Mouse (Mus musculus) kidney, postnatal 0 days (tissue): ENCODE measurements around the gene Vti1a. TPM values are rescaled to one million over a fixed set of nuclear protein-coding genes. Genes with fewer than 3 reads are reported as not detected.

Source experiments
- ATAC-seq: fragments of 200-750 bp; cut with Nextera tagmentation; replicated peaks from 2 replicates; pipeline ENCODE4 v1.8.0; 2017; ENCODE audit warnings: low read depth, moderate number of reproducible peaks, moderate TSS enrichment, moderate library complexity; ENCODE audit not compliant: low FRiP score
- DNase-seq: peaks from one replicate; pipeline ENCODE4 v3.0.0-alpha.2; 2016; ENCODE audit warnings: low spot score
- H3K27ac ChIP-seq: fragments of 300-500 bp; sonication (generic); 2 replicates; pipeline ENCODE4 v1.5.1; 2014; ENCODE audit warnings: mild to moderate bottlenecking
- H3K27me3 ChIP-seq: fragments of 300-500 bp; sonication (generic); 2 replicates; pipeline ENCODE4 v1.6.1; 2014; ENCODE audit warnings: low read length, mixed read lengths; ENCODE audit not compliant: insufficient read depth
- H3K36me3 ChIP-seq: fragments of 300-500 bp; sonication (generic); 2 replicates; pipeline ENCODE4 v1.6.1; 2014; ENCODE audit warnings: low read length, mixed read lengths; ENCODE audit not compliant: insufficient read depth
- H3K4me1 ChIP-seq: fragments of 300-500 bp; sonication (generic); replicated peaks from 2 replicates; pipeline ENCODE4 v1.6.1; 2014; ENCODE audit warnings: antibody characterized with exemption, low read length, mixed read lengths; ENCODE audit not compliant: insufficient read depth
- H3K4me2 ChIP-seq: fragments of 300-500 bp; sonication (generic); 2 replicates; pipeline ENCODE4 v1.6.1; 2014; ENCODE audit warnings: mild to moderate bottlenecking, low read length, moderate library complexity, mixed read lengths
- H3K4me3 ChIP-seq: fragments of 300-500 bp; sonication (generic); replicated peaks from 2 replicates; pipeline ENCODE4 v1.5.1; 2014; ENCODE audit warnings: low read depth, low read length
- H3K9ac ChIP-seq: fragments of 300-500 bp; sonication (generic); 2 replicates; pipeline ENCODE4 v1.6.1; 2014; ENCODE audit warnings: low read depth, low read length
- H3K9me3 ChIP-seq: fragments of 300-500 bp; sonication (generic); replicated peaks from 2 replicates; pipeline ENCODE4 v1.6.1; 2016; ENCODE audit warnings: low read length, inconsistent platforms, mixed read lengths
- CTCF ChIP-seq: IDR thresholded peaks from 2 replicates; pipeline ENCODE4 v1.5.1; 2016; ENCODE audit warnings: antibody characterized with exemption, low read depth, mild to moderate bottlenecking, moderate library complexity
- WGBS: fragments of 180-500 bp; shearing (Covaris S2); extraction: QIAGEN DNeasy Blood & Tissue Kit; methylation state at CpG from one replicate; pipeline ENCODE4 v1.1.7; 2014; 5-methylcytosine and 5-hydroxymethylcytosine counted together
- polyA plus RNA-seq: library from polyadenylated mRNA; unstranded; fragments of >200 nt; fragmentation: Nextera tagmentation; extraction: Ambion mirVana; gene quantifications from 2 replicates; pipeline ENCODE4 v1.2.1, GENCODE M21; 2015

Gene Vti1a
- polyA plus RNA-seq, 1 experiment from 2014 or later, result 22.4 TPM

DNA sequence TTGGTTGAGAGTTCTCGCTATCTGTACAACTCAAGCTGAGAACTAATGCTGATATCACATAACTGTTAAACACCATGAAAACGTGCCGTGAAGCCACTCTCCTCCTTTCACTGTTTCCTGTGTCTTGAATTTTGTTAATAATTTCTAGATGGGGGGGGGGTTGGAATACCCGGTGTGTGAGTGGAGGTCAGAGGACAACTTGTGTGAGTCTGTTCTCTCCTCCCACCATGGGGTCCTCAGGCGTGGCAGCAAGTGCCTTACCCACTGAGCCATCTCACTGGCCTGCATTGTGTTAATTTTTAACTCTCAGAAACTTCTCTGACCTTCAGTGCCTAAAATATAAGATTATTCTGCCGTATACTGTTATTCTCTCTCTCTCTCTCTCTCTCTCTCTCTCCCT, 168.5 kb downstream of the Vti1a start:
- Histone ChIP-seq H3K4me2 (no peak overlapping the region), H3K27ac (peak overlapping the region; percentile 63), H3K9me3 (no peaks in the 10 kb centered on the region), H3K4me3 (no peak overlapping the region), H3K27me3 (no peaks in the 10 kb centered on the region), H3K4me1 (peaks cover 5% of the 10 kb centered on the region; the same call in 1 of the 2 replicates), H3K9ac (no peak overlapping the region), H3K36me3 (no peaks in the 10 kb centered on the region)
- no peak for TF ChIP-seq CTCF
- peak; percentile 28 for DNase-seq
- ATAC-seq, result peak; percentile 87
- WGBS, result 58% methylated on average over 6 of the region's 6 CpGs

GRCm38 (mm10) chr19:55486473-55486872, 170.4 kb downstream of the Vti1a start:
- Histone ChIP-seq H3K4me3 (no peak overlapping the region), H3K27me3 (no peaks in the 10 kb centered on the region), H3K27ac (no peak overlapping the region), H3K9me3 (no peaks in the 10 kb centered on the region), H3K4me2 (no peak overlapping the region), H3K4me1 (peaks cover 11% of the 10 kb centered on the region; the same call in 1 of the 2 replicates), H3K9ac (no peak overlapping the region), H3K36me3 (no peaks in the 10 kb centered on the region)
- TF ChIP-seq CTCF, result no peak
- DNase-seq (no peak), ATAC-seq (no peak)
- 61% methylated on average over 4 of the region's 4 CpGs for WGBS

GRCm38 (mm10) chr19:55491126-55492076, 175.3 kb downstream of the Vti1a start:
- 16% methylated on average over 15 of the region's 15 CpGs for WGBS
- H3K4me2 ChIP-seq, result no peak overlapping the region
- H3K27me3 ChIP-seq, result no peaks in the 10 kb centered on the region
- no peaks in the 10 kb centered on the region for H3K9me3 ChIP-seq
- peaks cover 17% of the 10 kb centered on the region for H3K4me1 ChIP-seq
- ATAC-seq, result no peak
- DNase-seq, result peak; percentile 72
- no peak for TF ChIP-seq CTCF
- H3K27ac ChIP-seq, result no peak overlapping the region
- no peak overlapping the region for H3K4me3 ChIP-seq
- no peak overlapping the region for H3K9ac ChIP-seq
- H3K36me3 ChIP-seq, result no peaks in the 10 kb centered on the region

- DNase-seq (peak; percentile 60), ATAC-seq (no peak)
- no peak overlapping the region for H3K4me3 ChIP-seq
- no peak overlapping the region for H3K4me2 ChIP-seq
- no peaks in the 10 kb centered on the region for H3K36me3 ChIP-seq
- no peak overlapping the region for H3K9ac ChIP-seq
- TF ChIP-seq CTCF, result no peak
- peaks cover 15% of the 10 kb centered on the region for H3K4me1 ChIP-seq
- H3K9me3 ChIP-seq, result no peaks in the 10 kb centered on the region
- 53% methylated on average over 9 of the region's 9 CpGs for WGBS
- H3K27me3 ChIP-seq, result no peaks in the 10 kb centered on the region
- H3K27ac ChIP-seq, result no peak overlapping the region
Observed at GRCm38 (mm10) chr19:55496333-55496732, 180.2 kb downstream of the Vti1a start.

GRCm38 (mm10) chr19:55499179-55499863, 183.2 kb downstream of the Vti1a start:
- Histone ChIP-seq H3K27ac (no peak overlapping the region), H3K4me3 (no peak overlapping the region), H3K27me3 (no peaks in the 10 kb centered on the region), H3K4me2 (no peak overlapping the region), H3K9me3 (no peaks in the 10 kb centered on the region), H3K4me1 (peaks cover 8% of the 10 kb centered on the region; the same call in 1 of the 2 replicates), H3K9ac (no peak overlapping the region), H3K36me3 (no peaks in the 10 kb centered on the region)
- DNase-seq (no peak), ATAC-seq (no peak)
- WGBS, result 78% methylated on average over 18 of the region's 18 CpGs
- no peak for TF ChIP-seq CTCF

DNA sequence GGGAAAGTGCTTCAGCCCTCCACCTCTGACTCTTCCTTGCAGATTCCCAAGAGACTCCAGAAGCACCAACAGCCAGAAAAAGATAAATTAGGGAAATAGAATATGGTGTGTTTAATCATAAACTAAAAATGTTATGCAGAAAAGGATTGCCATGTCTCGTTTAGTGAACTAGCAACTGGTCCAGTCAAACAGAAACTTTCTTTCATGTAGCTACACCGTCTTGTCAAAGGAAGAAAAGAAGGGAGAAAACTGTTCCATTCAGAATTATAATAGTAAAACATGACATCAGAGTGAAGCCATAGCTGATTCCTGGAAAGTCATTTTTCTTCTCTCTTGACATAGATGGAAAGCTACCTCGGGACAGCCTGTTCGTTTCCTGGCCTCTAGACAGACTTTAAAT, 185.9 kb downstream of the Vti1a start:
- Histone ChIP-seq H3K4me2 (no peak overlapping the region), H3K36me3 (0 out of 2 replicates have a peak, but pooled peaks cover under 1% of the 10 kb centered on the region), H3K4me3 (no peak overlapping the region), H3K9me3 (no peaks in the 10 kb centered on the region), H3K27ac (no peak overlapping the region), H3K4me1 (peaks cover 5% of the 10 kb centered on the region; the same call in 1 of the 2 replicates), H3K9ac (no peak overlapping the region), H3K27me3 (no peaks in the 10 kb centered on the region)
- WGBS, result 36% methylated on average over 4 of the region's 4 CpGs
- TF ChIP-seq CTCF, result no peak
- ATAC-seq (no peak), DNase-seq (no peak)
